Mouse (Mus musculus) heart, embryonic 12.5 days (tissue): ENCODE data around the gene Zfpm1. TPM values are rescaled to one million over a fixed set of nuclear protein-coding genes. Genes with fewer than 3 reads are reported as not detected.

Experiments used
- ATAC-seq: fragments of 200-750 bp; cut with Nextera tagmentation; 2 replicates; pipeline ENCODE4 v1.8.0; 2017; ENCODE audit warnings: moderate TSS enrichment, moderate library complexity; ENCODE audit not compliant: insufficient number of reproducible peaks, low FRiP score
- H3K27ac ChIP-seq: fragments of 300-500 bp; sonication (generic); 2 replicates; pipeline ENCODE4 v1.5.1; 2016; ENCODE audit warnings: mild to moderate bottlenecking, moderate library complexity; ENCODE audit not compliant: poor library complexity, severe bottlenecking
- H3K27me3 ChIP-seq: fragments of 300-500 bp; sonication (generic); replicated peaks from 2 replicates; pipeline ENCODE4 v1.6.1; 2016; ENCODE audit warnings: mild to moderate bottlenecking, moderate library complexity
- H3K36me3 ChIP-seq: fragments of 300-500 bp; sonication (generic); 2 replicates; pipeline ENCODE4 v1.6.1; 2016; ENCODE audit warnings: mild to moderate bottlenecking, moderate library complexity
- H3K4me1 ChIP-seq: fragments of 300-500 bp; sonication (generic); replicated peaks from 2 replicates; pipeline ENCODE4 v1.6.1; 2016; ENCODE audit warnings: mild to moderate bottlenecking
- H3K4me2 ChIP-seq: fragments of 300-500 bp; sonication (generic); 2 replicates; pipeline ENCODE4 v1.6.1; 2016; ENCODE audit warnings: mild to moderate bottlenecking, moderate library complexity
- H3K4me3 ChIP-seq: fragments of 300-500 bp; sonication (generic); 2 replicates; pipeline ENCODE4 v1.5.1; 2016; ENCODE audit warnings: mild to moderate bottlenecking
- H3K9ac ChIP-seq: fragments of 300-500 bp; sonication (generic); 2 replicates; pipeline ENCODE4 v1.6.1; 2016; ENCODE audit warnings: mild to moderate bottlenecking, moderate library complexity
- H3K9me3 ChIP-seq: fragments of 300-500 bp; sonication (generic); replicated peaks from 2 replicates; pipeline ENCODE4 v1.6.1; 2016; ENCODE audit warnings: mild to moderate bottlenecking, moderate library complexity
- WGBS: fragments of 180-500 bp; shearing (Covaris S2); methylation state at CpG from one replicate; pipeline ENCODE4 v1.1.7; 2016; 5-methylcytosine and 5-hydroxymethylcytosine counted together
- polyA plus RNA-seq: library from polyadenylated mRNA; unstranded; fragments of >200 nt; fragmentation: Nextera tagmentation; extraction: Ambion mirVana; gene quantifications from 2 replicates; pipeline ENCODE4 v1.2.1, GENCODE M21; 2016

The Zfpm1 gene
- polyA plus RNA-seq, 1 experiment from 2014 or later = 8.0 TPM

GRCm38 (mm10) chr8:122336251-122336910, 54.4 kb downstream of the Zfpm1 start:
- peak overlapping the region; percentile 38 for H3K4me3 ChIP-seq
- H3K9ac ChIP-seq = peak overlapping the region; percentile 45; the same call in 1 of the 2 replicates
- WGBS = 31% methylated on average over 81 of the region's 81 CpGs
- ATAC-seq = peak; percentile 23
- H3K4me1 ChIP-seq = peaks cover 32% of the 10 kb centered on the region
- H3K36me3 ChIP-seq = peaks cover 85% of the 10 kb centered on the region
- H3K27ac ChIP-seq = no peak overlapping the region
- H3K9me3 ChIP-seq = no peaks in the 10 kb centered on the region
- peaks cover 8% of the 10 kb centered on the region; the same call in 1 of the 2 replicates for H3K27me3 ChIP-seq
- peak overlapping the region; percentile 68 for H3K4me2 ChIP-seq

DNA sequence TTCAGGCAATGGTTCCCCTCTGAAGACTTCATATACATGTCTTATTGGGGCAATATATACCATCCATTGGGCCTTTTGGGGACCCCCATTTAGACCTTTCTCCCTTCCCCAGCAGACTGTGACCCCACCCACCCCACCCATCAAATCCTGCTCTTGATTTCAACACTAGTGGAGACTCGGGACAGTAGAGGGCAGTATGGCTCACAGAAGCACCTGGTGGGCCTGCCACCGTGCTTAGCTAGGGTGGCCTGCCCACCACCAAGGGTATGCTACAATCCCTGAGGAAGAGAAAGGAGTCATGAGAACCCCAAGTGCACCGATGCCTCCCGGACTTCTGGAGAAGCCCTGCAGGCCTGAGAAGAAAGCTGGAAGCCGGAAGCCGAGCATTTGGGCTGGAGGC, 56.9 kb downstream of the Zfpm1 start:
- 67% methylated on average over 6 of the region's 6 CpGs for WGBS
- Histone ChIP-seq H3K27ac (no peak overlapping the region), H3K9ac (no peak overlapping the region), H3K4me2 (no peak overlapping the region), H3K27me3 (peaks cover 8% of the 10 kb centered on the region; the same call in 1 of the 2 replicates), H3K36me3 (peaks cover 62% of the 10 kb centered on the region), H3K4me1 (peaks cover 44% of the 10 kb centered on the region), H3K9me3 (no peaks in the 10 kb centered on the region), H3K4me3 (no peak overlapping the region)
- no peak for ATAC-seq

GRCm38 (mm10) chr8:122340761-122341160, 58.8 kb downstream of the Zfpm1 start:
- ATAC-seq = no peak

GRCm38 (mm10) chr8:122341790-122342189, 59.8 kb downstream of the Zfpm1 start:
- Histone ChIP-seq H3K27ac (no peak overlapping the region), H3K9me3 (no peaks in the 10 kb centered on the region), H3K27me3 (no peaks in the 10 kb centered on the region), H3K4me2 (no peak overlapping the region), H3K9ac (no peak overlapping the region), H3K4me1 (peaks cover 44% of the 10 kb centered on the region), H3K36me3 (peaks cover 33% of the 10 kb centered on the region), H3K4me3 (no peak overlapping the region)
- WGBS = 71% methylated on average over 6 of the region's 6 CpGs
- no peak for ATAC-seq

More at GRCm38 (mm10) chr8:122340761-122341160, 58.8 kb downstream of the Zfpm1 start:
- Histone ChIP-seq H3K4me1 (peaks cover 54% of the 10 kb centered on the region), H3K4me3 (no peak overlapping the region), H3K27ac (no peak overlapping the region), H3K27me3 (no peaks in the 10 kb centered on the region), H3K4me2 (no peak overlapping the region), H3K9me3 (no peaks in the 10 kb centered on the region), H3K36me3 (peaks cover 43% of the 10 kb centered on the region), H3K9ac (no peak overlapping the region)
- WGBS = 82% methylated on average over 3 of the region's 3 CpGs

DNA sequence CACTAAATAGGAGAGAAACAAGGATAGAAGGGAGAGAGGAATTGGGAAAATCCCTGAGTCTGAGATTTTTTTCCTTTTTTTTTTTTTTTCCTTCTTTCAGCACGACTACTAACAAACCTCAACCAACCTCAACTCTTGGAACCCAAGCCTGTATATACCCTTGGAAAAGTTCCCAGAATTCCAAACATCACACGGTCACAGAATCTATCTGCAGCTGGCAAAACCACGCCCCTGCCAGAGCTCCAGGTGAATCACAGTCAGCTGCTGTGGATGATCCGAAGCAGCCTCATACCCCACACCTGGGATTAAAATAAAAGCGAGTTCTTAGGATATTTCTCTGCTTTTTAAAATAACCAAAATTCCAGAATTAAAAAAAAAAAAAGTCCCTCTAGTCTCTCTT, 60.4 kb downstream of the Zfpm1 start:
- H3K36me3 ChIP-seq = peaks cover 27% of the 10 kb centered on the region
- H3K9ac ChIP-seq = no peak overlapping the region
- no peak overlapping the region for H3K4me2 ChIP-seq
- H3K27me3 ChIP-seq = no peaks in the 10 kb centered on the region
- H3K9me3 ChIP-seq = no peaks in the 10 kb centered on the region
- H3K4me1 ChIP-seq = peaks cover 42% of the 10 kb centered on the region
- ATAC-seq = no peak
- no peak overlapping the region for H3K27ac ChIP-seq
- WGBS = 47% methylated on average over 5 of the region's 5 CpGs
- no peak overlapping the region for H3K4me3 ChIP-seq

GRCm38 (mm10) chr8:122342806-122343209, 60.9 kb downstream of the Zfpm1 start:
- H3K36me3 ChIP-seq = peaks cover 22% of the 10 kb centered on the region
- WGBS = 4% methylated on average over 9 of the region's 9 CpGs
- H3K9ac ChIP-seq = peak overlapping the region; percentile 9; the same call in 1 of the 2 replicates
- H3K4me1 ChIP-seq = peaks cover 47% of the 10 kb centered on the region
- ATAC-seq = peak; percentile 23; the same call in 1 of the 2 replicates
- H3K4me2 ChIP-seq = peak overlapping the region; percentile 71
- no peak overlapping the region for H3K27ac ChIP-seq
- no peaks in the 10 kb centered on the region for H3K9me3 ChIP-seq
- H3K27me3 ChIP-seq = no peaks in the 10 kb centered on the region
- H3K4me3 ChIP-seq = peak overlapping the region; percentile 39

DNA sequence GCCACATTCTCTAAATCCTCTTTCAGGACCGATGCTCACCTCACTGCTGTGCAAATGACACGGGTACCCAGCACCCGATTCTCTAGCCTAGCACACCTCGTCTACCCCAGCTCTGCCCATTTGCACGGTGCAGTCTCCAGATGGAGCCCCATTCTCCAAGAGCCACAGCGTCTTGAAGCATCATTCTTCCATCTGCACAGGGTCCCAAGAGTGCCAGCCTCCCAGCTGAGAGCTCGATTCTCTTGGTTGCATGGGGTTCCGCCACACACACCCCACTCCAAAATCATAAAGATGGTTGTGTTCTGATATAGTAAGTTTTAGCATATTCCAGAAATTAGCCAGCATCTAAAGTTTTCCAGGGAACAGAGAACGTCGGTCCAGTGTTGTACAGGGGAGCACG, 61.4 kb downstream of the Zfpm1 start:
- no peak overlapping the region for H3K27ac ChIP-seq
- peaks cover 17% of the 10 kb centered on the region for H3K36me3 ChIP-seq
- no peaks in the 10 kb centered on the region for H3K27me3 ChIP-seq
- 7% methylated on average over 11 of the region's 11 CpGs for WGBS
- no peaks in the 10 kb centered on the region for H3K9me3 ChIP-seq
- no peak for ATAC-seq
- H3K4me2 ChIP-seq = peak overlapping the region; percentile 71
- peak overlapping the region; percentile 47; the same call in 1 of the 2 replicates for H3K9ac ChIP-seq
- peak overlapping the region; percentile 39 for H3K4me3 ChIP-seq
- H3K4me1 ChIP-seq = peaks cover 52% of the 10 kb centered on the region

GRCm38 (mm10) chr8:122343758-122344157, 61.8 kb downstream of the Zfpm1 start:
- Histone ChIP-seq H3K36me3 (peaks cover 13% of the 10 kb centered on the region), H3K27ac (no peak overlapping the region), H3K4me3 (peak overlapping the region; percentile 39), H3K9ac (peak overlapping the region; percentile 47; the same call in 1 of the 2 replicates), H3K9me3 (no peaks in the 10 kb centered on the region), H3K4me2 (peak overlapping the region; percentile 71), H3K4me1 (peaks cover 56% of the 10 kb centered on the region), H3K27me3 (no peaks in the 10 kb centered on the region)
- 0% methylated on average over 14 of the region's 14 CpGs for WGBS
- peak; percentile 42; the same call in 1 of the 2 replicates for ATAC-seq

GRCm38 (mm10) chr8:122344219-122344618, 62.3 kb downstream of the Zfpm1 start:
- H3K4me1 ChIP-seq = peaks cover 61% of the 10 kb centered on the region
- peak overlapping the region; percentile 71 for H3K4me2 ChIP-seq
- peak overlapping the region; percentile 47; the same call in 1 of the 2 replicates for H3K9ac ChIP-seq
- WGBS = 5% methylated on average over 2 of the region's 5 CpGs
- H3K4me3 ChIP-seq = peak overlapping the region; percentile 39
- ATAC-seq = peak; percentile 51; the same call in 1 of the 2 replicates
- no peaks in the 10 kb centered on the region for H3K27me3 ChIP-seq
- peaks cover 8% of the 10 kb centered on the region for H3K36me3 ChIP-seq
- no peaks in the 10 kb centered on the region for H3K9me3 ChIP-seq
- 0 out of 2 replicates have a peak overlapping the region, but pooled peaks have one; percentile 10 for H3K27ac ChIP-seq

DNA sequence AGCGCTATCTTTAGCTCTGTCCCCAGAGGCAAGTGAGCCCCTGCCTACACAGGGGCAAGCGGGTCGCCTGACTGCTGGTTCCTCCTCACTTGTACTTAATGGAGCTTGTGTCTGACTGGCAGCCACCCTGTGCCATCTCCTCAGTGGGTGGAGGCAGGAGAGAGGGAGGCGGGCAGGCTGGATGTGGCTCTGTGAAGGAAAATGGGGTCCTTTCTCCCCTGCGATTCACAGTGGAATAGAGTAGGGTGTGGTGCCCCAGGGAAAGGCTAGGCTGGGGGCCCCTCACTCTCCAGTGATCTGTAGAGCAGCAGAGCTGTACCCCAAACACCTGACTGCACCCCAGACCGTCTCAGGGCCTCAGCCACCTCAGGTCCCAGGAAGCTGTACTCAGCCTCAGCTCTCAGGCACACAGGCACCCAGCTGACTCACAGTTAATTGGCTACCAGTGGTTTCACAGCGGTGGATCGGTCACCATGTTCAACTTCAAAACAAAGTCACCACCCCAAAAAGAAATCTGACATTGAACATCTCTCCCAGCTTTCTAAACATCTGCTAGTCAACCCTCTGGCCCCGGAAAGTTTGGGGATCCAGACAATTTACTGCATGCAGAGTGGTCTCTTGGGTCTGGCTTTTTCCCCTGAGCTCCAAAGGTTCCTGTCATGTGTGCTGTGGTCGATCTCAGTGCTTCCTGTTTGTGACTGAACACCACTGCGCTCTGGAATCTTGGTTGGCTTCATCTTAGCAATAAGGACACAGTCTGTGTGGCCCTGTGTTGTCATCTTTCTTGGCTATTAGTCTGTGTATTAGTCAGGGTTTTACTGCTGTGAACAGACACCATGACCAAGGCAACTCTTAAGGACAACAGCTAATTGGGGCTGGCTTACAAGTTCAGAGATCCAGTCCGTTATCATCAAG, 63.5 kb downstream of the Zfpm1 start:
- Histone ChIP-seq H3K27ac (peak overlapping the region; percentile 7), H3K9ac (0 out of 2 replicates have a peak overlapping the region, but pooled peaks have one; percentile 21), H3K27me3 (no peaks in the 10 kb centered on the region), H3K4me2 (peak overlapping the region; percentile 24; the same call in 1 of the 2 replicates), H3K4me1 (peaks cover 73% of the 10 kb centered on the region), H3K9me3 (no peaks in the 10 kb centered on the region), H3K36me3 (no peaks in the 10 kb centered on the region; the same call in 1 of the 2 replicates), H3K4me3 (no peak overlapping the region)
- no peak for ATAC-seq
- WGBS = 48% methylated on average over 12 of the region's 12 CpGs
